Mouse (Mus musculus) C2C12 (cell line): Measurements from ENCODE around the gene Serpina5. TPM values are rescaled to one million over a fixed set of nuclear protein-coding genes. Genes with fewer than 3 reads are reported as not detected.

Experiments
- H3K27me3 ChIP-seq: one replicate; pipeline ENCODE4 v1.6.1; 2011; ENCODE audit not compliant: control insufficient read depth, insufficient read depth, insufficient read length
- H3K36me3 ChIP-seq: one replicate; pipeline ENCODE4 v1.6.1; 2011; ENCODE audit not compliant: control insufficient read depth, insufficient read depth
- H3K4me3 ChIP-seq: one replicate; pipeline ENCODE4 v1.5.1; 2011; ENCODE audit warnings: mild to moderate bottlenecking, control low read depth; ENCODE audit not compliant: poor library complexity, insufficient read depth, severe bottlenecking
- H3K79me2 ChIP-seq: one replicate; pipeline ENCODE4 v1.6.1; 2011; ENCODE audit not compliant: control insufficient read depth, insufficient read depth
- H3K79me3 ChIP-seq: one replicate; pipeline ENCODE4 v1.6.1; 2011; ENCODE audit warnings: low read depth, control low read depth
- H3ac ChIP-seq: one replicate; pipeline ENCODE3; 2011; ENCODE audit warnings: low read depth; ENCODE audit not compliant: control insufficient read depth, insufficient read length
- CEBPB ChIP-seq: IDR thresholded peaks from one replicate; pipeline ENCODE4 v1.6.1; 2011; ENCODE audit warnings: low read depth, mild to moderate bottlenecking, control low read depth, moderate library complexity
- CTCF ChIP-seq: IDR thresholded peaks from one replicate; pipeline ENCODE4 v1.5.1; 2011; ENCODE audit not compliant: control insufficient read depth, insufficient read depth, insufficient read length
- FOSL1 ChIP-seq: IDR thresholded peaks from one replicate; pipeline ENCODE4 v1.8.0; 2011; ENCODE audit warnings: mild to moderate bottlenecking, low read length; ENCODE audit not compliant: poor library complexity, insufficient read depth, severe bottlenecking
- MAX ChIP-seq: IDR thresholded peaks from one replicate; pipeline ENCODE4 v1.6.1; 2011; ENCODE audit warnings: mild to moderate bottlenecking, control low read depth
- MYOD1 ChIP-seq: IDR thresholded peaks from one replicate; pipeline ENCODE4 v1.6.1; 2011; ENCODE audit warnings: low read depth; ENCODE audit not compliant: control insufficient read depth, insufficient read length
- MYOG ChIP-seq: IDR thresholded peaks from one replicate; pipeline ENCODE4 v1.6.1; 2011; ENCODE audit not compliant: control insufficient read depth, insufficient read length; ENCODE audit errors: extremely low read depth
- USF1 ChIP-seq: IDR thresholded peaks from one replicate; pipeline ENCODE4 v1.6.1; 2011; ENCODE audit warnings: low read depth, mild to moderate bottlenecking, control low read depth, moderate library complexity
- polyA plus RNA-seq: library from polyadenylated mRNA; unstranded; fragments of >200 nt; fragmentation: generic; extraction: Trizol; gene quantifications from one replicate; pipeline ENCODE4 v1.2.1, GENCODE M21; 2012; ENCODE audit warnings: missing spikeins

The Serpina5 gene
- polyA plus RNA-seq, 1 experiment: not detected

DNA sequence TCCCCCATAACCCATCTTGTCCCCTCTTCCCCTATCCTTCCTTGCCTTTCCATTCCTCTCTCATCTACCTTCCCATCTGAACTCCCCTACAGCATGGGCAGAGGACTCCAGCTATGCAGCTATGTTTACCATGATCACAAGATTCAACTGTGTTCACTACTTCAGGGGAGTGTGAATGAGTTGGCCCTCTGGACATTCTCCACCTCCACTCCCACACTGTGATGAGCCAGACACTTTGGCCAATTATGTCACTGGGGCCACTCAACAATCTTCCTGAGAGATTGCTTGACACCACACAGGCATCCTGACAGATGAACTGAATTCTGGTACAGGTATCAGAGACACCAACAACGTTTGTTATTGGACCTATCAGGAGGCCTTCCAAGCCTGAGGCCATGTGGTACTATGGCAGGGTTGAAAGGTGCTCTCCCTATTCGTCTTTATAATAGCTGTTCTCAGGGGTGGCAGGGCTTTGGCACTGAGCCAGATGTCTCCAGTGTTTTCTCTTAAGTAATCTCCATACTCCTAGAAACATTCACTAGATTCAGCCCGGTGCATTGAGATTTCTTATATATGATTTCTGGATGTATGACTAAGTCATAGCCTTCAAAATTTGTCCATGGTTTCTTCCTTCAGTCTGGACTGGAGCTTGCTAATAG lies 14.1 kb downstream of the Serpina5 start:
- Histone ChIP-seq H3K4me3 (no peak overlapping the region), H3ac (no peak overlapping the region), H3K79me3 (no peaks in the 10 kb centered on the region), H3K36me3 (no peaks in the 10 kb centered on the region), H3K27me3 (no peaks in the 10 kb centered on the region), H3K79me2 (no peaks in the 10 kb centered on the region)
- no peak for TF ChIP-seq CEBPB
- TF ChIP-seq MYOD1: no peak
- no peak for TF ChIP-seq MAX
- TF ChIP-seq CTCF: no peak
- TF ChIP-seq MYOG: no peak
- no peak for TF ChIP-seq USF1
- TF ChIP-seq FOSL1: no peak

DNA sequence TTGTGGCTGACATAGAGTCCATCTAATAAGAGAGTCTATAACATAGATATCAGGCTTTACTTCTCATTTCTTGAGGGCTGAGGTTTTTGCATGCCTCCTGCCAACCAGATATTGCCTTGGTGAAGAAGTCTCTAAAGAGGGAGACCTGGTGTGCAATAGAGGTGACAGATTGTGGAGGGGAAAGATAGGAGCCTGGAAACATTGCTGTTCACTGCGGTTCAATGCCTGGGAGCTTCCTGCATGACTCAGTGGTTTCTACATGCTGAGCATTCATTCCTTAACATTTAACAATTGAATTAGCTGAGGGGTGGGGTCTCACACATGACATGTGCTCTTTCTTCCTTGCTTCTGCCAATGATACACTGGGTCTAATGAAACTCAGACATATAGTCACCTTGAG lies 22.2 kb downstream of the Serpina5 start:
- H3K79me2 ChIP-seq: no peaks in the 10 kb centered on the region
- no peak for TF ChIP-seq MYOG
- TF ChIP-seq MAX: no peak
- TF ChIP-seq CTCF: no peak
- TF ChIP-seq FOSL1: no peak
- no peak for TF ChIP-seq CEBPB
- no peak for TF ChIP-seq MYOD1
- no peak for TF ChIP-seq USF1

DNA sequence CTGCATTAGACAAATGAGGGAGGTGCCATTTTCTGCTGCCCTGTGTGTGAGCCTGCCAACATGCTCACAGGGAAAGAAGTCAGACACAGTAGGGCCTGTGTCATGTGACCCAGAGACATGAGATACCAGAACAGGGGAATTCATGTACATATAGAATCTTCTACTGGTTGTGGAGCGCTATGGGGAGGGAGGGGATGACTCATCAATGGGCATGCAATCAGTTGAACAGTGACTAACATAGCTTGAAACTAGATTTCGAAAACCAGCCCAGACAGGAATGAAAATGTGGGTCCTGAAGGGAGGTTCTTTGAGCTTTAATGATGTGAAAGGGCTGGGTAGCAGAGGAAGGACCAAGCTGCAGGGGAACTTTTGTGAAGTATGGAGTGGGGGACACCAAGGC lies 23.1 kb downstream of the Serpina5 start:
- Histone ChIP-seq H3K36me3 (no peaks in the 10 kb centered on the region), H3K4me3 (no peak overlapping the region), H3K79me3 (no peaks in the 10 kb centered on the region), H3K27me3 (no peaks in the 10 kb centered on the region), H3ac (no peak overlapping the region), H3K79me2 (no peaks in the 10 kb centered on the region)
- no peak for TF ChIP-seq MAX
- TF ChIP-seq USF1: peak; percentile 41

More for the DNA sequence above, 22.2 kb downstream of the Serpina5 start:
- H3K79me3 ChIP-seq: no peaks in the 10 kb centered on the region
- no peak overlapping the region for H3K4me3 ChIP-seq
- H3K36me3 ChIP-seq: no peaks in the 10 kb centered on the region
- no peaks in the 10 kb centered on the region for H3K27me3 ChIP-seq
- H3ac ChIP-seq: no peak overlapping the region

DNA sequence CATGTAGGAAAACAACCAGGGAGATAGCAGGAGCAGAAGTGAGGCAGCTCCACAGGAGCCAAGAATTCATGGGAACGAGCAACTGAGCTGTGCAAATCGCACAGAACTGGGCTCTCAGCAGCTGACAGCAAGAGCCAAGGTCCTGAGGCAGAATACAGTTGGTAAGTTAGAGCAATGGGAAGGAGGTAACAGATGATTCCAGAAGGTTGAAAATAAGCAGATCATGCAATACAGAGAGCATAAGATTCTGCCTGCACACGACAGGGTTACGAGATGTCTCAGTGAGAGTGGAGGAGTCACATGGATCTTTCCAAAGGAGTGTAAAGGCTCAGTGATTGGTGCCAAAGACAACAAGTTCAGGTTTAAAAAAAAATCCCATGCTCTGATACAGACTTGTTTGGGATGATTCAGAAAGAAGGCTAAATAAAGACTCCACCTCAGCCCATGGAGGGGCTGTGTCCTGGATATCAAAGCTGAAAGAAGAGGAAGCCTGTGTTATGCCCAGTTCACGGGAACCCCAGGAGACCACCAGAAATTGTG lies 24.2 kb downstream of the Serpina5 start:
- TF ChIP-seq MYOD1: no peak
- no peak for TF ChIP-seq FOSL1
- TF ChIP-seq MYOG: no peak
- TF ChIP-seq CEBPB: no peak
- TF ChIP-seq MAX: no peak
- TF ChIP-seq USF1: no peak
- no peak for TF ChIP-seq CTCF
- H3ac ChIP-seq: no peak overlapping the region
- no peaks in the 10 kb centered on the region for H3K27me3 ChIP-seq
- H3K79me3 ChIP-seq: no peaks in the 10 kb centered on the region
- no peak overlapping the region for H3K4me3 ChIP-seq
- H3K36me3 ChIP-seq: no peaks in the 10 kb centered on the region
- H3K79me2 ChIP-seq: no peaks in the 10 kb centered on the region

DNA sequence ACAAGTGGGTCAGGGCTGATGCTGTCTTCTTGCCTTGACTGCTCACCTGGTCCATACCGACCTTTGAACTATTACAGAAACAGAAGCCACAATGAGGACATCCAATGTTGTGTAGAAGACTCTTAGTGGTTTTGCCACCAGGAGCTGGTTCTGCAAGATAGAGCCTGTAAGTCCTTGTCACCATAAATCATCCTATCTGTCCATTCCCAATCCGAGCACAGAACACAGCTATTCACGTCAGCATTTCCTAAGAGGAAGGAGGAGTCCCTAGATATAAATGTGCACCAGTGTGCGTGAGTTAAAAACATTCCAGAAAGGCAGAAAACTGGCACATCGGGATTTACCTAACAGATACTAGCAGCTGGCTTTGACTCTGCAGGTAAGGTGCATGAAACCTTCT lies 26.8 kb downstream of the Serpina5 start, which contains the start of gene Serpina3b:
TSS of gene Serpina3b (plus strand) at position 301 of the 400 bp plus-strand sequence.
- Histone ChIP-seq H3K4me3 (no peak within 1 kb of the TSS), H3ac (no peak within 1 kb of the TSS), H3K36me3 (no peaks in the 10 kb centered on the region), H3K79me3 (no peaks in the 10 kb centered on the region), H3K79me2 (no peaks in the 10 kb centered on the region), H3K27me3 (no peaks in the 10 kb centered on the region)
- TF ChIP-seq CTCF (no peak), CEBPB (no peak), MYOG (no peak), FOSL1 (no peak), USF1 (no peak), MYOD1 (no peak), MAX (no peak)

- no peaks in the 10 kb centered on the region for H3K79me3 ChIP-seq
- H3K36me3 ChIP-seq: no peaks in the 10 kb centered on the region
- no peaks in the 10 kb centered on the region for H3K27me3 ChIP-seq
- no peaks in the 10 kb centered on the region for H3K79me2 ChIP-seq
- no peak overlapping the region for H3ac ChIP-seq
- no peak for TF ChIP-seq FOSL1
- no peak for TF ChIP-seq CTCF
- TF ChIP-seq MAX: no peak
- TF ChIP-seq CEBPB: no peak
- TF ChIP-seq MYOG: no peak
- H3K4me3 ChIP-seq: no peak overlapping the region
These were observed 30.1 kb downstream of the Serpina5 start for GRCm38 (mm10) chr12:104131041-104131440.
